Mouse (Mus musculus) forebrain, embryonic 10.5 days (tissue): ENCODE results near the gene Gapdh. TPM values are rescaled to one million over a fixed set of nuclear protein-coding genes. Genes with fewer than 3 reads are reported as not detected.

Source experiments
- DNase-seq: peaks from one replicate; pipeline ENCODE4 v3.0.0-alpha.2; 2017; ENCODE audit warnings: low spot score; ENCODE audit errors: extremely low spot score
- H3K27ac ChIP-seq: fragments of 300-500 bp; sonication (generic); 2 replicates; pipeline ENCODE4 v1.5.1; 2016; ENCODE audit warnings: mild to moderate bottlenecking
- H3K27me3 ChIP-seq: fragments of 300-500 bp; sonication (generic); 2 replicates; pipeline ENCODE4 v1.6.1; 2016; ENCODE audit warnings: mild to moderate bottlenecking; ENCODE audit not compliant: poor library complexity, severe bottlenecking
- H3K36me3 ChIP-seq: fragments of 300-500 bp; sonication (generic); replicated peaks from 2 replicates; pipeline ENCODE4 v1.6.1; 2016; ENCODE audit warnings: mild to moderate bottlenecking, moderate library complexity
- H3K4me1 ChIP-seq: fragments of 300-500 bp; sonication (generic); 2 replicates; pipeline ENCODE4 v1.6.1; 2016
- H3K4me3 ChIP-seq: fragments of 300-500 bp; sonication (generic); 2 replicates; pipeline ENCODE4 v1.5.1; 2016; ENCODE audit warnings: mild to moderate bottlenecking, moderate library complexity
- H3K9me3 ChIP-seq: fragments of 300-500 bp; sonication (generic); 2 replicates; pipeline ENCODE4 v1.6.1; 2016; ENCODE audit warnings: mild to moderate bottlenecking, moderate library complexity
- WGBS: fragments of 180-500 bp; shearing (Covaris S2); methylation state at CpG from one replicate; pipeline ENCODE4 v1.1.7; 2016; 5-methylcytosine and 5-hydroxymethylcytosine counted together
- polyA plus RNA-seq: library from polyadenylated mRNA; unstranded; fragments of >200 nt; fragmentation: Nextera tagmentation; extraction: Ambion mirVana; gene quantifications from 2 replicates; pipeline ENCODE4 v1.2.1, GENCODE M21; 2016

Gapdh gene
- polyA plus RNA-seq, 1 experiment from 2014 or later, result 3,313 TPM

DNA sequence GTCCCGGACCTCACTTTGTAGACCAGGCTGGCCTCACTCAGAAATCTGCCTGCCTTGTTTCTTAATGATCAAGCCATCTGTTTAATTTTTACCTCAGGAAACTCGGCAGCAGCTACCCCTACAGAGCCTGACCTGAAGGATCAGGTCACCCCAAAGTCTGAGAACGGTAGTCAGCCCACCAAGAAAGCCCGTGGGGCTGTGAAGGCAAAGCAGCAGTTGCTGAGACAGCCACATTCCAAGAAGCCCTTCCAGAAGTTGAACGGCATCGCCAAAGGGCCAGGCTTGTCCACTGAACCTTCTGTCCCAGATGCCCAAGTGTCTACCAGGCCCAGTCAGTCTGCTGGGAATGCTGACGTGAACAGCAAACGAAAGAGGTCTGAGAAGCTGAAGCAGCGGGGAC lies 22.4 kb downstream of the Gapdh start:
- peaks cover 49% of the 10 kb centered on the region for H3K4me1 ChIP-seq
- no peaks in the 10 kb centered on the region for H3K9me3 ChIP-seq
- no peak for DNase-seq
- peak overlapping the region; percentile 92; the same call in 1 of the 2 replicates for H3K27ac ChIP-seq
- 89% methylated on average over 9 of the region's 9 CpGs for WGBS
- peak overlapping the region; percentile 8; the same call in 1 of the 2 replicates for H3K4me3 ChIP-seq
- H3K27me3 ChIP-seq, result no peaks in the 10 kb centered on the region
- H3K36me3 ChIP-seq, result peaks cover 76% of the 10 kb centered on the region

DNA sequence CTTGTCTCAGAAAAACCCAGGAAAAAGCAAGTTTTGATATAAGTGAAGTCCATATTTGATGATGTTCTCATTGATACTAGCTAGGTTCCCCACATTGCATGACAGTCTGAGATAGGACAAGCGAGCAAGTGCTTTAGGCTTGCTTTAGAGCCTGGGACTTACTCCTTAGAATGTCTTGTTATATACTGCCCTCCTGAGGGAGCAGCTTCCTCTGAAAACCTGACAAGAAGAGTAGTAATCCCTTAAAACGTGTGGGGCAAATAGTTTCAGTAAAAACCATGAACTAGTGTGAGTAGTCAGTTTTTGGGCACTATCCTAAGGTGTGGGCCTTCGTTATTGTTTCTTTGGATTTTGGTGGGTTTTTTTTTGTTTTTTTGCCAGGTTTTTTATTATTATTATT lies 23.1 kb downstream of the Gapdh start:
- Histone ChIP-seq H3K36me3 (peaks cover 76% of the 10 kb centered on the region), H3K27ac (no peak overlapping the region), H3K4me1 (peaks cover 42% of the 10 kb centered on the region), H3K4me3 (no peak overlapping the region), H3K9me3 (no peaks in the 10 kb centered on the region), H3K27me3 (no peaks in the 10 kb centered on the region)
- no peak for DNase-seq
- 80% methylated on average over 3 of the region's 3 CpGs for WGBS

DNA sequence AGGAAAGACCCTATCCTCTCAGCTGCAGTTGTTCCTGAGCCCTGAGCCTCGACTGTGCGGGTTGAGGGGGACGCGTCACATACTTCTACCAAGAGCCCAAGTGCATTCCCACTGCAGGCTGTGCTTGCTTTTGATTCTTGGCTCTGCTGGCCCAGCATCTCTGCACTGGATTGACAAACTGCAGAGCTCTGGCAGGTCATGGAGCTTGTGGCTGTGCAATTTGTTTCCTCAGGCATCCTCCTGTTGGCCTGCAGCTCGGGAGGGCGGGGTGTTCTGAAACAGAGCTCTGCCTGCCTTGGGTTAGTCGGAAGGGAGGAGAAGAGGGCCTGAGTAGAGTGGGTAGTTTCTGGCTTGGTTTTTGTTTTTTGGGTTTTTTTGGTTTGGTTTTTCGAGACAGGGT lies 23.8 kb downstream of the Gapdh start:
- no peak overlapping the region for H3K27ac ChIP-seq
- H3K4me1 ChIP-seq, result peaks cover 35% of the 10 kb centered on the region
- peaks cover 78% of the 10 kb centered on the region for H3K36me3 ChIP-seq
- no peak overlapping the region for H3K4me3 ChIP-seq
- no peaks in the 10 kb centered on the region for H3K27me3 ChIP-seq
- H3K9me3 ChIP-seq, result no peaks in the 10 kb centered on the region
- no peak for DNase-seq
- WGBS, result 91% methylated on average over 8 of the region's 8 CpGs

DNA sequence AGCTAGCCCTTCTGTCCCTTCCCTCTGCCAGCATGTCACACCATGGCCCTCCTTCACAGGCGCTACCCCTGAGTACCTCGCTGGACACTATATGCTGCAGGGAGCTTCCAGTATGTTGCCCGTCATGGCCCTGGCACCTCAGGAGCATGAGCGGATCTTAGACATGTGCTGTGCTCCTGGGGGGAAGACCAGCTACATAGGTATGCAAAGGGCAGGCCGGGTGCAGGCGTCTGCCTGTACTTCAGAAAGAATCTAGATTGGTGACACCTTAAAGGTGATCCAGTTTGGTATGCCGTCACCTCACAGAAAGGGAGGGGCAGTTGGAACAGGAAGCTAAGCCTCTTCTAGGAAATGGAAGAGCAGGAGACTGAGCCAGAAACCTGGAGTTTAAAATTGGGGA lies 26.5 kb downstream of the Gapdh start:
- peaks cover 10% of the 10 kb centered on the region for H3K4me1 ChIP-seq
- DNase-seq, result no peak
- H3K9me3 ChIP-seq, result no peaks in the 10 kb centered on the region
- WGBS, result 94% methylated on average over 7 of the region's 7 CpGs
- H3K36me3 ChIP-seq, result peaks cover 98% of the 10 kb centered on the region
- H3K27ac ChIP-seq, result no peak overlapping the region
- H3K4me3 ChIP-seq, result no peak overlapping the region
- no peaks in the 10 kb centered on the region for H3K27me3 ChIP-seq

DNA sequence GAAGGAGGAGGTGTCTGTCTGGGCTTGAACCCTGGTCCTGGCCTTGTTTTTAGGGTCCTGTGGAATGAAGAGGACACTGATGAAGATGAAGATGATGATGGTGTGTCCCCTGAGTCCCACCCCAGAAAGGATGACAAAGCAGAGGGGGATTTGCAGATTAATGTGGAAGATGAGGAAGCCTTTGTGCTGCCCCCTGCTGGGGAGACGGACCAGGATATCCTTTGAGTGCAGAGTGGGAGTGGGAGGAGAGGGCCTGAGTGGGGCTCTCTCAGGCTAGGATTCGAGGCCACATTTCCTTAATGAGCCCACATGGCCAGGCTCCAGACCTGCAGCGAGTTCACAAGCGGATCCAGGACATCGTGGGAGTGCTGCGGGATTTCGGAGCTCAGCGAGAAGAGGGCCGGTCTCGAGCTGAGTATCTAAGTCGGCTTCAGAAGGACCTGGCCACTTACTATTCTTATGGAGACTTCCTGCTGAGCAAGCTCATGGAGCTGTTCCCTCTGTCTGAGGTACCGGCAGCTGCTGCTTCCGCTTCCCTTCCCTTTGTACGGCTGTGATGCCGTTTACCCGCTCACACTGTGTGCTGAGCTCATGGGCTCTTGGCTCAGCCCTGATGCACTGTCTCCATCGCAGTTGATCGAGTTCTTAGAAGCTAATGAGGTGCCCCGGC lies 29.1 kb downstream of the Gapdh start:
- Histone ChIP-seq H3K4me3 (no peak overlapping the region), H3K27ac (no peak overlapping the region), H3K4me1 (peaks cover 14% of the 10 kb centered on the region), H3K9me3 (no peaks in the 10 kb centered on the region), H3K27me3 (no peaks in the 10 kb centered on the region), H3K36me3 (peaks cover 93% of the 10 kb centered on the region)
- 91% methylated on average over 19 of the region's 19 CpGs for WGBS
- DNase-seq, result no peak

DNA sequence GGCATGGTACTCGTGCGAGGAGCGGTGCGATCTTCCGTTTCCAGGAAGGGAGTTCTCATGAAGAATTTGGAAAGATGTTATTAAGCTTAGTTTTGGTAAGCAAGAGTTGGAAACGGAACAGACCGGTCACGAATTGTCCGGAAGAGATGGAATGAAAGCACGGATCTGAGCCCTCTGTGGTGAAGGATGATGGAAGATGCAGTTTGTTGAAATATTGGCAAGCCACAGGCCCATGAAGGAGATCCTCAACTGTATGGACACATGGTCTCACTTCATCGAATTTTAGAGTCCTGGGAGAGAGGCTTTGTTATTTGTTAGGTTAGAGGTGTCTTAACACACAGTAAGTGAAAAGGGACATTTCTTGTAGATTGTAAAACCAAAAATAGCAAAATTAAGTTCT lies 33.8 kb downstream of the Gapdh start:
- peaks cover 80% of the 10 kb centered on the region for H3K36me3 ChIP-seq
- H3K4me1 ChIP-seq, result peaks cover 19% of the 10 kb centered on the region
- H3K27me3 ChIP-seq, result no peaks in the 10 kb centered on the region

DNA sequence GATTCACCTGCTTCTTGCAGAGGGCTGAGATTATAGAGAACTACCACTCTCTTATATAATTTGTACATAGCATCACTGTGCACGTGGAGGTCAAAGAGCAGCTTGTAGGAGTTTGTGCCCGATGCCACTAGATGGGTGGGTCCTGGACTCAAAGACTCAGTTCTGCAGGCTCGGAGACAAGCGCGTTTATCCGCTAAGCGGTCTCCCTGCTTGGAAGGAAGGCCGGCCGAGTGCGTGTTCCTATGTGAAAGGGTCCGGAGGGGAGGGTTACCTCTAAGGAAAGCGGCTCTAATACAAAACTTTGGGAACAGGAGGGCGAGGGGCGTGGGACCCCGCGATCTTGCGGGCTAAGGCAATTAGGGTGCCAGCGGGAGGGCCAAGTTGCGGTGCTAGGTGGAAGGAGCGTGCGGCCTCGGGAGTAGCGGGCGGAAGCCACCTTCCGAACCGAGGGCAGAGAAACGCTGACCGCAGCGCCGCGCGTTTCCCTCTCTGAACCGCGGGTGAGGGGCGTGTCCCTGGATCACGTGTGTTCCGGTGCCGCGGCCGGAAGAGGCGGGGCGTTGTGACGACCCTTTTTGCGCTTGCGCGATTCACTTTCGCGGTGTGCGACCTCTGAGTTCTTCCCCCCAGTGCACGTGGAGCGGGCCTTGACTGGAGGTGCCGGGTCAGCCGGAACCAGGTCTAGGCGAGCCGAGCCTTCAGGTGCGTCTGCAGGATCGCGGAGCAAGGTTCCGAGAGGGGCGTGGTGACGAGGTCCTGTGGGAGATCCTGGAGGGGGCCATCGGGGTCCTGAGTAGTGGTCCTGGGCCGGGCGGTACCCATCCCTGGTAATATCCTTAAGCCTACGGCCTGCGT lies 34.7 kb downstream of the Gapdh start, which contains the start of gene Nop2:
Gene Nop2, plus strand, starts transcription at position 608 of the 855 bp plus-strand sequence.
- DNase-seq, result peak; percentile 93
- Histone ChIP-seq H3K27ac (peak within 1 kb of the TSS; percentile 92), H3K9me3 (no peaks in the 10 kb centered on the region), H3K27me3 (no peaks in the 10 kb centered on the region), H3K4me1 (peaks cover 19% of the 10 kb centered on the region), H3K36me3 (peaks cover 80% of the 10 kb centered on the region), H3K4me3 (peak within 1 kb of the TSS; percentile 93)
- under 1% methylated on average over 66 of the region's 66 CpGs for WGBS

More for the DNA sequence above, 33.8 kb downstream of the Gapdh start:
- no peak for DNase-seq
- Histone ChIP-seq H3K4me3 (peak overlapping the region; percentile 93), H3K27ac (peak overlapping the region; percentile 92), H3K9me3 (no peaks in the 10 kb centered on the region)
- WGBS, result 12% methylated on average over 11 of the region's 11 CpGs

DNA sequence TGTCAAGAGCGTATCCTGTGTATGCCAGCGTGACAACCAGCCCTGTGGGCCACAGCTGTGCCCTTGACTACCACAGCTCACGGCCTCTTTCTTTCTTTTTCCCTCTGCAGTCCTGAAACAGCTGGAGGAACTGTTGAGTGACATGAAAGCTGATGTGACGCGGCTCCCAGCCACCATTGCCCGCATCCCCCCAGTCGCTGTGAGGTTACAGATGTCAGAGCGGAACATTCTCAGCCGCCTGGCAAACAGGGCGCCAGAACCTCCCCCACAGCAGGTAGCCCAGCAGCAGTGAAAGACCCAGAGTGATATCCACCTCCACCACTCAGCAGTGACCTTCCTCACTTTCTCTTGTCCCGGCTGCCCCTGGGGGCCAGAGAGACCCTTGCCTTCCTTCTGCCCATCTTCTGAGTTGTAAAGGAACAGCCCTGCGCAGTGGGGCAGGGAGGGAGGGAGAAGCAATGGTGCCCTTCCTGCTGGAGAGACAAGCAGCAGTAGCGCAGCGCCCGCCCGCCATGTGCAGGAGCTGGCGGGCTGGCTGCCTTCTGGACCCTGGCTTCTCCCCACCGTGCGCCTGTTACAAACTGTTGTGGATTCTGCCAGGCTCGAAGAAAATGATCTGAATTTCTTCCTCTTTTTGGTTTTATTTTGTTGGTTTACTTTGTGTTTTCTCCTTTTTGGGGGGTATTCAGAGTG lies 36.4 kb downstream of the Gapdh start:
- Histone ChIP-seq H3K36me3 (peaks cover 80% of the 10 kb centered on the region), H3K9me3 (no peaks in the 10 kb centered on the region), H3K4me3 (peak overlapping the region; percentile 5; the same call in 1 of the 2 replicates), H3K4me1 (peaks cover 19% of the 10 kb centered on the region), H3K27me3 (no peaks in the 10 kb centered on the region), H3K27ac (0 out of 2 replicates have a peak overlapping the region, but pooled peaks have one; percentile 30)
- WGBS, result 91% methylated on average over 20 of the region's 20 CpGs
- DNase-seq, result no peak

DNA sequence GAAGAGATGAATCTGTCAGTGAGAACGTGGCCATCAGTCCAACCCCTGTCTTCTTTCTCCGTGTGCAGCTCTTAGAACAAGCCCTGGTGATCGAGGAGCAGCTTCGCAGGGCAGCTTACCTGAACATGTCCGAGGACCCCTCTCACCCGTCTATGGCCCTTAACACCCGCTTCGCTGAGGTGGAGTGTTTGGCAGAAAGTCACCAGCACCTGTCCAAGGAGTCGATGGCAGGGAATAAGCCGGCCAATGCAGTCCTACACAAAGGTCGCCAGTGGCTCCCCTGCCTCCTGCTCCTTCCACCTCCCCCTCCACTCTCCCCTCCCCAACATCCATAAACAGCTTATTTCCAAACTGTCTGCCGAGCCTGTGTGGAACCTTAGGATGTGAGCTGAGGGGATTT lies 37.5 kb downstream of the Gapdh start:
- Histone ChIP-seq H3K36me3 (peaks cover 80% of the 10 kb centered on the region), H3K9me3 (no peaks in the 10 kb centered on the region), H3K27me3 (no peaks in the 10 kb centered on the region), H3K4me3 (no peak overlapping the region), H3K27ac (no peak overlapping the region), H3K4me1 (peaks cover 19% of the 10 kb centered on the region)
- no peak for DNase-seq
- WGBS, result 94% methylated on average over 12 of the region's 12 CpGs

DNA sequence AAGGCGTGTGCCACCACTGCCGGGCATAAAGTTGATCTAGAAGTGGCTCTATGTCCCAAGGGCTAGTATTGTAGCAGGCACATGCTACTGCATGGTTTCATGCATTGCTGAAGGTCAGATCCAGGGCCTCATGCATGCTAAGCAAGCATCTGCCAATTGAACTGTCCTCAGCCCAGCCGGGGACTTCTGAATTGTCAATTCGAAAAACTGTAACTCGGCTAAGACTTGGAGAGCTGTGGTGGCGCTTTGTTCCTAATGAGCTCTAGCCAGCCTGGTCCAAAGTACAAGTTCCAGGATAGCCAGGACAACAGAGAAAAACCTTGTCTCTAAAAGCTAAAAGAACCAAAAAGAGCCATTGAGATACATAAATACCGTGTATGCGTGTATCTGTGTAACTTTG lies 46.9 kb downstream of the Gapdh start:
- no peaks in the 10 kb centered on the region for H3K4me1 ChIP-seq
- H3K4me3 ChIP-seq, result no peak overlapping the region
- H3K36me3 ChIP-seq, result peaks cover 100% of the 10 kb centered on the region
- no peak overlapping the region for H3K27ac ChIP-seq
- no peaks in the 10 kb centered on the region for H3K9me3 ChIP-seq
- no peaks in the 10 kb centered on the region for H3K27me3 ChIP-seq
- 95% methylated on average over 8 of the region's 8 CpGs for WGBS
- DNase-seq, result no peak

DNA sequence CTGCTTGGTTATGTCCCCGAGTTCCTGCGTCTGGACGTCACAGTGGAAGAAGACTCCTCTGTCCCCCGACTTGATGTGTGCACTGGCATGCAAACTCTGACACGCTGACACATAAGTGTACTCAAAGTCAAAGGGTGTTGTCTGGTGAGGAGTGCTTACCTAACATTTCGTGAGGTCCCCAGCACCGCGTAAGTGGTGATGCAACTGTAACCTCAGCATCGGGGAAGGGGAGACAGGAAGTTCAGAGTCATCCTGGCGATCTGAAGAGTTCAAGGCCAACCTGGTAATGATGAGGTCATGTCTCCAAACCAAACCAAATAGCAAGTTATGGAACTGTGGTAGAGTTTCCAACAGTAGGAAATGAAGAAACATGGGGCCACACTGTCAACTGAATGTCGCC lies 53.7 kb downstream of the Gapdh start:
- DNase-seq, result no peak
- WGBS, result 95% methylated on average over 11 of the region's 11 CpGs
- Histone ChIP-seq H3K4me1 (no peaks in the 10 kb centered on the region), H3K36me3 (peaks cover 100% of the 10 kb centered on the region), H3K27ac (no peak overlapping the region), H3K4me3 (no peak overlapping the region), H3K9me3 (no peaks in the 10 kb centered on the region; the same call in 1 of the 2 replicates), H3K27me3 (no peaks in the 10 kb centered on the region)
